Mouse (Mus musculus) CD8-positive naive resting alpha-beta T cell, adult 57 days (primary cell): ENCODE results near the gene Gm10229. TPM values are rescaled to one million over a fixed set of nuclear protein-coding genes. Genes with fewer than 3 reads are reported as not detected.

ENCODE experiments used
- total RNA-seq: library from RNA; stranded (reverse); gene quantifications from one replicate; pipeline ENCODE4 v1.2.4, GENCODE M21; 2023

The Gm10229 gene
- total RNA-seq = not detected

DNA sequence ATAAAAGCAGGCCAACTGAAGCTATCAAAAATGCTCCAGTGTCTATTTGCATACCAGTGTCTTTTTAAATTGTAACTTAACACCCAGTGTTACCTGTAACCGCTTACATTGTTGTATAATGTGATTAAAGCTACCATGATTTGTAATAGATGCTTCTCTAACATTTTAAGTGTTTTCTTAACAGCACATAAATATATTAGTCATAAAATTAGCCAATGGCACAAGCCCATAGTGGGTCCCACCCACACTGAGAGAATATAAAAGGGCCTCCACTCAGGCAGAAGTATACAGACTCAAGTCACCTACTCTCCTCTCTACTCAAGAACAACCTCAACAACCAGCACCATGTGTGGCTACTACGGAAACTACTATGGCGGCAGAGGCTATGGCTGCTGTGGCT, at the start of gene Gm10229:
Gene Gm10229, plus strand, starts transcription at position 301 of the 400 bp plus-strand sequence.

GRCm38 (mm10) chr16:89010659-89011058, 4.4 kb upstream of the Gm10229 start, which contains the start of gene Krtap22-2:
Gene Krtap22-2 (minus strand): TSS chr16:89010759.

DNA sequence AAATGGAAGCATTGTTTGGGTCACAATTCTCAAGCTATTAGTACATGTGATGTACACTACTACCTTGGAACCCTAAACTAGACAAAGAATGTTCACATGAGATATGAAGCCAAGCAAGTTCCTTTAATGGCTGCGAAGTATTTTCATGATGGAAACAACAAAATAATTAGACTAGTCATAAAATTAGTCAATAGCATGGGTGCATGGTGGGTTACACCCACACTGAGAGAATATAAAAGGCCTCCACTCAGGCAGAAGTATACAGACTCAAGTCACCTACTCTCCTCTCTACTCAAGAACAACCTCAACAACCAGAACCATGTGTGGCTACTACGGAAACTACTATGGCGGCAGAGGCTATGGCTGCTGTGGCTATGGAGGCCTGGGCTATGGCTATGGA, 16.3 kb downstream of the Gm10229 start, which contains the start of gene Krtap6-1:
Gene Krtap6-1, plus strand, starts transcription at position 301 of the 400 bp plus-strand sequence.

GRCm38 (mm10) chr16:89041372-89041771, 26.3 kb downstream of the Gm10229 start, which contains the start of gene Gm10228:
Gene Gm10228 (minus strand): TSS chr16:89041472.

DNA sequence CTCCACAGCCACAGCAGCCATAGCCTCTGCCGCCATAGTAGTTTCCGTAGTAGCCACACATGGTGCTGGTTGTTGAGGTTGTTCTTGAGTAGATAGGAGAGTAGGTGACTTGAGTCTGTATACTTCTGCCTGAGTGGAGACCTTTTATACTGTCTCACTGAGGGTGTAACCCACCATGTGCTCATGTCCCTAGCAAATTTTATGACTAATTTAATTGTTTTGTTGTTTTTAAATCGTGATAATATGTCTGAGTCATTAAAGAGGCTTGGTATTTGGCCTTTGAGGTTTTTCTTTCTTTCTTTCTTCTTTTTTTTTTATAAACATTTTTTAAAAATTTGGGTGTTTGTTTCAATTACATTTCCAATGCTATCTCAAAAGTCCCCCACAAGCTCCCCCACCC, 32.7 kb downstream of the Gm10229 start, which contains the start of gene Krtap6-5:
Gene Krtap6-5, minus strand, starts transcription at position 101 of the 400 bp plus-strand sequence.

GRCm38 (mm10) chr16:89063902-89064301, 48.8 kb downstream of the Gm10229 start, which contains the start of gene 1110025L11Rik:
Gene 1110025L11Rik (minus strand): TSS chr16:89064002.

Other genes with a start within 250 kb of the Gm10229 start
- gene 2310057N15Rik, start 241.1 kb upstream of the Gm10229 start, total RNA-seq = not detected
- not detected for gene Gm5965, start 237.4 kb upstream of the Gm10229 start, total RNA-seq
- gene Gm20741, start 203.1 kb upstream of the Gm10229 start, total RNA-seq = not detected
- not detected for gene Krtap15, start 195.1 kb upstream of the Gm10229 start, total RNA-seq
- gene Krtap14, start 189.1 kb upstream of the Gm10229 start, total RNA-seq = not detected
- not detected for gene Krtap19-1, start 145.9 kb upstream of the Gm10229 start, total RNA-seq
- not detected for gene Krtap19-2, start 141.0 kb upstream of the Gm10229 start, total RNA-seq
- not detected for gene Krtap19-3, start 137.2 kb upstream of the Gm10229 start, total RNA-seq
- gene Krtap19-4, start 130.2 kb upstream of the Gm10229 start, total RNA-seq = not detected
- gene Krtap19-5, start 118.8 kb upstream of the Gm10229 start, total RNA-seq = not detected
- gene Krtap19-9b, start 83.0 kb upstream of the Gm10229 start, total RNA-seq = not detected
- gene Krtap16-3, start 52.4 kb upstream of the Gm10229 start, total RNA-seq = not detected
- not detected for gene Krtap22-2, start 4.5 kb upstream of the Gm10229 start, total RNA-seq
- gene Krtap6-1, start 16.4 kb downstream of the Gm10229 start, total RNA-seq = not detected
- gene Gm10228, start 26.2 kb downstream of the Gm10229 start, total RNA-seq = not detected
- not detected for gene Krtap6-5, start 32.6 kb downstream of the Gm10229 start, total RNA-seq
- gene 1110025L11Rik, start 48.7 kb downstream of the Gm10229 start, total RNA-seq = not detected
- not detected for gene Krtap6-3, start 68.7 kb downstream of the Gm10229 start, total RNA-seq
- not detected for gene Gm6358, start 125.6 kb downstream of the Gm10229 start, total RNA-seq
- not detected for gene Gm10061, start 135.8 kb downstream of the Gm10229 start, total RNA-seq
- not detected for gene Gm9789, start 142.7 kb downstream of the Gm10229 start, total RNA-seq
- gene Gm7735, start 154.2 kb downstream of the Gm10229 start, total RNA-seq = not detected
- gene 1110057P08Rik, start 159.5 kb downstream of the Gm10229 start, total RNA-seq = not detected
- not detected for gene Krtap20-2, start 190.6 kb downstream of the Gm10229 start, total RNA-seq